Mouse (Mus musculus): ENCODE measurements at regions not wholly inside any gene's neighbourhood (a gene's known extent, or its start where the extent isn't known, plus 50 kb on each side); places are given as distances from the start of the nearest gene placed in this dataset.
"Not testable (repeated sequence)": the region's sequence is repeated elsewhere in the genome, so short reads cannot be mapped to it uniquely, and the experiment has no call there.

DNA sequence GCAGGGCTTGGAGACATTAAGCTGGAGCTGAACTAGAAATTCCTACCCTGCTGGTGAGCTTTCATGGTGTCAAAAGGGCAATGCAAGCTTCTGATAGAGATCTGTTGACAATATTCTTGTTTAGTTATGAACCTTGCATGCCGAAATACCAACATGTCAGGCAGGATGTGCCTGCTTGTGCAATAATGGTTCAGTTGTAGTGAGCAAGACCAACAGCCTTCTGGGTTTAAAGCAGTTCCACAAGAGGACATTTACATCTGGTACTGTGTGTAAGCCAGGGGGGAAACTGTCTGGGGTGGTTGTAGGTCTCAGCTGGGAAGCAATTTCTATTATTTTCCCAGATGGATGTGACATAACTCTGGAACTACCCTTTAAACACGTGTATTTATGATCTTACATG lies 987.6 kb upstream of the Gm38303 start:
- no peak for DNase-seq

DNA sequence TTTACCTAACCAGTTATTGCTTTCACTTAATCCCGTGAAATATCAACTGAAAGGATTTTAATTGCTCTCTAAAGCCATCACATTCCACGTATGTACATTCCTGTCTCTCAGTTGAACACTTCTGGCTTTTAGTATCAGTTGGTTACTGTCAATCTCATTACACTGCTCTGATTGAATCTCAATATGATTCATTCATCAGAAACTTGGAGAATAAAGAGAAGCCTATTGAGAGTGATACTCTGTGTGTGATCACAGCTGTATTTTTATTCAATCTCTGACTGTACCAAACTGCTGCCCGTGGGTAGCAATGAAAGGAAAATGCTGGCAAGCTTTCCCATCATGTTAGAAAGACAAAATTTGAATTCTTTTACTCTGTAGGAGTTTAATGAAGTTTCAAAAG lies 957.5 kb upstream of the Gm38303 start:
- DNase-seq = no peak

- no peak for DNase-seq
Observed at GRCm38 (mm10) chr3:11261052-11261451, 925.6 kb upstream of the Gm38303 start.

DNA sequence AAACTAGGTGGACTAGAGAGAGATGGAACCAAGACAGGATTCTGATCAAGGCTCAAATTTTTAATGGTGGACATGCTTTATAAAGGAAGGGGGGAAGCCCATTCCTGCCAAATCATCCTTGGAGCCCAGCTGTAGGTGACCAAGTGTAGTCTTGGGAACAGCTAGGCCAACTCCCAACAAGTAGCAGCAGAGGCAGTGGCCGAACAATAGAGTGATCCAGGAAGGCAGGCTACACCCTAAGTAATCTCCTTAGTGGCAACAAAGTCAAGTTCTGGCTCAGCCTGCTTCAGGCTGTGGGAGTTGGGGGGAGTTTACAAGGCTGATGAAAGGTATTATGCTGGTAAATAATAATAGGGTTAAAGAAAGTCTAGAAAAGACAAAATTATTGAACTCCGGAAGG lies 878.5 kb upstream of the Gm38303 start:
- no peak for DNase-seq

DNA sequence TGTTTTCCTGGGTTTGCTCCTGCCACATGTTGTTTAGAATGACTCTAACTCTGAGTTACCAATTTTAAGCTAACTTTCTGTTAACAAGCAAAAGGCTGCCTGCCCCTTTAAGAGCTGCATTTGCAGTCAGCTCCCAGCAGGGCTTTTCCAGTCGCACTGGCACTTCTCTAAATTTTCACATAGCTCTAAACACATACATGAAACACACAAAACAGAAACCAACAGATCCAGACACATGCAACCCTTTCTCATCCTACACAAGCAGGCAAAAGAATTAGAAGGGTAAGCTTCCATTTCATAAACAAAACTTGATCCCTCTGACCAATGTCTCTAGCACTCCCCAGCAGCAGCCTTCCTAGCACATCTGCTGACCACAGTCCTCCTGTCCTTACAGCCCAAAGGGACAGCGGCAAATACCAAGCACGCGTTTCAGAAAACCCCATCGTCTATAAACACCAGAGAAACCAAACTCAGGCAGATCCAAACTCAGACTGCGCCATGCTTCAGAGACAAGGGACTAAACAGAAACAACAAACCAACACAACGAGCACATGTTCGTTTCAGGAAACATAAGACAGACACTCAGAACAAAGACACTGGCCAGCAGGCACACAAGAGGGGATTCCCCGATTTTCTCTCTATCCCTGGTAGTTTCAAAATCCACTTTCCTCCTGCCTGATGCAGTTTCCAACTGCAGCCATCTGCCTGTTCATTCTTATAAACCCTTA lies 877.6 kb upstream of the Gm38303 start:
- DNase-seq = not testable (repeated sequence)

- not testable (repeated sequence) for DNase-seq
Observed at GRCm38 (mm10) chr3:11212290-11212912, 876.9 kb upstream of the Gm38303 start.

- not testable (repeated sequence) for DNase-seq
Observed at GRCm38 (mm10) chr3:11210920-11211811, 875.7 kb upstream of the Gm38303 start.

GRCm38 (mm10) chr3:11174002-11174401 lies 838.5 kb upstream of the Gm38303 start:
- no peak for DNase-seq

DNA sequence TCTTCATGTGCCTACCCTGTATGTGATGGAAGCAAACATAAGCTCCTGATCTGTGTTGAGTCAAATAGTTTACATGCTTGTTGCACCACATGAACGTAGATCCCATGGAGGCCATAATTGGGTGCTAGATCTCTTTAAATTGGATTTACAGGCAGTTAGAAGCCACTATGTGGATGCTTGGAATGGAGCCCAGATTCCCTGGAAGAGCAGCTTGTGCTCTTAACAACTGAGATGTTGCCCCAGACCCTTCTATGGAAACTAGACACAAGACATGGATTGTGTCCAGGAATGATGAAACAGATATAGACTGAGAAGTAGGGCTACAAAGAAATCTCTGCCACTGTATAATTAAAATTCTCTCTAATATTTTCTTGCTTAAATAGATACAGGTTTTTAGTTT lies 819.9 kb upstream of the Gm38303 start:
- peak; percentile 27 to 41 for DNase-seq

All from cerebellum, postnatal 14 days (tissue).